Mouse (Mus musculus): ENCODE data around the gene Nudt19. TPM values are rescaled to one million over a fixed set of nuclear protein-coding genes. Genes with fewer than 3 reads are reported as not detected.
A peak's percentile ranks its signal among the peaks of the same experiment; 100 is the strongest.

The Nudt19 gene
- polyA plus RNA-seq, 1 experiment from 2014 or later: 102 TPM

DNA sequence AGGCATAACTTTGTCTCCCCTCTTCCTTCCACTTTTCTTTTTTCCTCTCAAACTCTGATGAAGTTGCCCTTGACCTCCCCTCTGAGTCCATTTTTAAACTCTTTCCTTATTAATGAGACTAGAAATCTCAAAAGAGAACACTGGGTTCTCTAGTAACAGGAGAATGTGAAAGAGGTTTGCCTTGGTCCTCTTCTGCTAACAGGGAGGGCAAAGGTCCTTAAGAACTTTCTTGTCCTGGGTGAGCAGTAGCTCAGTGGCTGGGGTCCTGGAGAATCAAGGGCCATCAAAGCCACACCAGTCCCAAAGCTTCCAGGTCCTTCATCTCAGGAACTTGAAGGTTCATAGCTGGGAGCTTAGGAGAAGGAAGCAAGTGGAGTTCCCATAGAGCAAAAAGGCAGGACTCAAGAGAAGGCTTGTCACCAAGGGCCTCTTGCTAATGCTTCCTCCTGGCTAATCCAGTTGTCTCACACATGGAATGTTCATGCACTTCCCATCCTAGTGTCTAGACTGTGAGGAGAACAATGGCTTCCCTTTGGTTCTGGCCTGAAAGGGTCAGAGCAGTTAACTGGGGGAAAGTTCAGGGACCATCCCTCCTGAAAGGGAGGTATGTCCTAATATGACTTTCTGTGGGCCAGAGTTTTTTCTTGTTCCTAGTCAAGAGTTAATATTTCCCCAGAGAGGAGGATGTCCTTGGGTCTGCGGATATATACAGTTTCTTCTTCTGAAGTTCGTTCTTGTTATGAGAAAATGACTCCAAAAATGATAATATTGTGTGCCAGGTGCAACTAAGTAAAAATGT, 8.2 kb upstream of the Nudt19 start:
- H3K4me1 ChIP-seq: peaks cover 46% of the 10 kb centered on the region
- ATAC-seq: no peak
- no peak overlapping the region; the same call in 1 of the 2 replicates for H3K27ac ChIP-seq
- H3K9ac ChIP-seq: no peak overlapping the region
- H3K36me3 ChIP-seq: no peaks in the 10 kb centered on the region
- no peaks in the 10 kb centered on the region for H3K9me3 ChIP-seq (replicated peaks)
- H3K4me2 ChIP-seq: no peak overlapping the region
- 0 out of 2 replicates have a peak, but pooled peaks cover 4% of the 10 kb centered on the region for H3K27me3 ChIP-seq (replicated peaks)
- 84% methylated on average over 2 of the region's 2 CpGs for WGBS (ENCODE audit: insufficient replicate concordance)
- no peak overlapping the region for H3K4me3 ChIP-seq

DNA sequence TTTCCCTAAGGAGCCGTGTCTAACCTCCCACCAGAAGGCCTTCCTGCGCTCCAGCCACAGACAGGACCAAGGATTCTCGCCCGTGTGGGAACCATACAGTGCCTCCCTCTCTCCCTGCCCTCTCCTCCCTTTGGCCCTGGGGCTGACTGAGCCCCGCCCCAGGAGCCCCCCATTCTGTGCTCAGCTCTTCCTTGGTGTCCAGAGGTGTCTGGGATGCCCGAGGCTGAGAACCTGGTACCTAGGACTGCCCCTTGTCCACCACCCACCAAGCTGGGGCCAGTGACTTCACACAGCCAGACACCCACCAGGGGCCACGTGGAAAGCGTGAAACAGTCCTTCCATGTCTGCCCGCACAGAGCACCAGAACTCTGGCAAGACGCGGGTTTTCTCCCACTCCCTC, 7.0 kb upstream of the Nudt19 start:
- peak overlapping the region; percentile 22; the same call in 1 of the 2 replicates for H3K9ac ChIP-seq
- no peaks in the 10 kb centered on the region for H3K36me3 ChIP-seq
- ATAC-seq: no peak
- peak overlapping the region; percentile 4; the same call in 1 of the 2 replicates for H3K4me2 ChIP-seq
- 63% methylated on average over 11 of the region's 11 CpGs for WGBS (ENCODE audit: insufficient replicate concordance)
- no peak overlapping the region for H3K4me3 ChIP-seq
- peaks cover 57% of the 10 kb centered on the region for H3K4me1 ChIP-seq
- H3K27me3 ChIP-seq (replicated peaks): 0 out of 2 replicates have a peak, but pooled peaks cover 4% of the 10 kb centered on the region
- H3K27ac ChIP-seq: peak overlapping the region; percentile 46; the same call in 1 of the 2 replicates
- H3K9me3 ChIP-seq (replicated peaks): no peaks in the 10 kb centered on the region

DNA sequence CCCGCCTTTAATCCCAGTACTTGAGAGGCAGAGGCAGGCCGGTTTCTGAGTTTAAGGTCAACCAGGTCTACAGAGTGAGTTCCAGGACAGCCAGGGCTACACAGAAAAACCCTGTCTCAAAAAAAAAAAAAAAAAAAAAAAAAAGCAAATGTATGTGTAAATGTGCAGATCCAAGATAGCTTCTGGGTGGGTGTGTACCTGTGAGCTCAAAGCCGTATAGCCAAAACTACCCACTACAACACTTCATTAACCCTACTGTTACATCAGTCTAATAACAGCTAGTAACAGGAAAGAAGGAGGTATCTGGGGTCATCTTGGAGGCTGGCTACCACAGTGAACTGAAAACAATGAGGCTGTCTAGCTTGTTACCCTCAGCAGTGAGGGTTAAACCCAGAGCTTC, 3.7 kb upstream of the Nudt19 start:
- 40% methylated on average over 3 of the region's 3 CpGs for WGBS (ENCODE audit: insufficient replicate concordance)
- no peaks in the 10 kb centered on the region for H3K27me3 ChIP-seq (replicated peaks)
- 0 out of 2 replicates have a peak overlapping the region, but pooled peaks have one; percentile 7 for H3K4me3 ChIP-seq
- peak overlapping the region; percentile 55 for H3K4me2 ChIP-seq
- peak overlapping the region; percentile 100 for H3K27ac ChIP-seq
- H3K9ac ChIP-seq: peak overlapping the region; percentile 70
- H3K36me3 ChIP-seq: no peaks in the 10 kb centered on the region
- H3K4me1 ChIP-seq: peaks cover 80% of the 10 kb centered on the region
- peak; percentile 64 for ATAC-seq
- H3K9me3 ChIP-seq (replicated peaks): no peaks in the 10 kb centered on the region

DNA sequence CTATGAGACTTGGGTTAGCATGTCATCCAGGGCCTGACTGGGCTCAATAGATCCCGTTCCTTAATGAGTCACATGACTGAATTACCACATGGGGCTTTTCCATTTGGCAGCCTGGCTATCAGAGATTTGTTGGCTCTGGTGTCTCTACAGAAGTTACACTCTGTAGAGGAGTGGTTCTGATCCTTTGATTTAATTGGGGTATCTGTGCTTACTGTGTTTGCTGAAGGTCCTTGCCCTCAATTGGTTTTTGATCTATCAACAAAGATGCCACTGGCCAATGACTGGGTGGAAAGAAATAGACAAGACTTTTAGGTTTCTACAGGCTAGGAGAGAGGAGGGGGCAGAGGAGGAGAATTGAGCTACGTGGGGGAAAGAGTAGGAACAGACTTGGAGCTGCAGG, 2.6 kb upstream of the Nudt19 start:
- Histone ChIP-seq H3K9ac (no peak overlapping the region; the same call in 1 of the 2 replicates), H3K4me1 (peaks cover 87% of the 10 kb centered on the region), H3K9me3 (replicated peaks) (no peaks in the 10 kb centered on the region), H3K36me3 (no peaks in the 10 kb centered on the region), H3K4me2 (no peak overlapping the region), H3K4me3 (no peak overlapping the region), H3K27ac (peak overlapping the region; percentile 100), H3K27me3 (replicated peaks) (no peaks in the 10 kb centered on the region)
- ATAC-seq: no peak
- WGBS (ENCODE audit: insufficient replicate concordance): 62% methylated on average over 2 of the region's 2 CpGs

DNA sequence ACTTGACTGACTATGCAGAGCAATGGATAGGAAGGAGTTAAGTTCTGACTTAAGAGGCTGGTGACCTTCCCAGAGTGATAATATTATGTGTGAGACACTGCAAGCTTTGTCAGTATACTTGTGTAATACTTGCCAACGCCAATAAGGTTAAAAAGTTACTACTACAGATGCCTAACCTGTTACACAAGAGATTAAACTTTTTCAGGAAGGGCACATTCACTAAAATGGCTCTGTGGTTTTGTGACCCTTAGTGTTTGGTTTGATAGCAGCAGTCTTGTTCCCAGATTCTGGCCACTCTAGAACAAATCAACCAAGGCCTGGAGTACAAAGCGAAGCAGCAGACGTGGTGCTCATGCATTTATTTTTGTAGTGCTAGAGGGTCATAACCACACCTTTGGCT, 1.5 kb upstream of the Nudt19 start:
- Histone ChIP-seq H3K9ac (peak overlapping the region; percentile 64), H3K27ac (peak overlapping the region; percentile 100), H3K4me1 (peaks cover 86% of the 10 kb centered on the region), H3K36me3 (peaks cover 7% of the 10 kb centered on the region), H3K4me3 (no peak overlapping the region), H3K4me2 (peak overlapping the region; percentile 94), H3K27me3 (replicated peaks) (no peaks in the 10 kb centered on the region), H3K9me3 (replicated peaks) (no peaks in the 10 kb centered on the region)
- no peak for ATAC-seq
- WGBS (ENCODE audit: insufficient replicate concordance): 17% methylated on average over 3 of the region's 3 CpGs

DNA sequence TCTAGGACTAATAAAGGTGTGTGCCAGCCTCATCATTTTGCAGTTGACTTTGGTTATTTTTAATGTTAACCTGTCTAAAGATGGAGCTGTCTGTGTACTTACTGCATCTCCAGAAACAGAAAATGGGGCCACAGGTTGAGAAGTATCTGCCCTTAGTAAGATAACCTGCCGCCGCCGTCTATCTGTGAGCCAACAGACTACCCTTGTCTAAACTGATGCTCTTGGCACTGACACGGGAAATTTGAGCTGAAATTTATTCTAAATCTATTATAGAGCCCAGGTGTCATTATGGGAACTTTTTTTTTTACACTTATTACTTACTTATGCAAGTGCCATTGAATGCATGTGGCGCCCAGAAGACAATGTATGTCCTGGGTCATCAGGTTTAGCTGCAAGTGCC, 801 bp upstream of the Nudt19 start:
- 24% methylated on average over 5 of the region's 5 CpGs for WGBS (ENCODE audit: insufficient replicate concordance)
- Histone ChIP-seq H3K9me3 (replicated peaks) (no peaks in the 10 kb centered on the region), H3K27me3 (replicated peaks) (no peaks in the 10 kb centered on the region), H3K4me1 (peaks cover 85% of the 10 kb centered on the region), H3K36me3 (peaks cover 11% of the 10 kb centered on the region), H3K4me3 (peak overlapping the region; percentile 87), H3K27ac (peak overlapping the region; percentile 100), H3K9ac (peak overlapping the region; percentile 99), H3K4me2 (peak overlapping the region; percentile 94)
- peak; percentile 63 for ATAC-seq

DNA sequence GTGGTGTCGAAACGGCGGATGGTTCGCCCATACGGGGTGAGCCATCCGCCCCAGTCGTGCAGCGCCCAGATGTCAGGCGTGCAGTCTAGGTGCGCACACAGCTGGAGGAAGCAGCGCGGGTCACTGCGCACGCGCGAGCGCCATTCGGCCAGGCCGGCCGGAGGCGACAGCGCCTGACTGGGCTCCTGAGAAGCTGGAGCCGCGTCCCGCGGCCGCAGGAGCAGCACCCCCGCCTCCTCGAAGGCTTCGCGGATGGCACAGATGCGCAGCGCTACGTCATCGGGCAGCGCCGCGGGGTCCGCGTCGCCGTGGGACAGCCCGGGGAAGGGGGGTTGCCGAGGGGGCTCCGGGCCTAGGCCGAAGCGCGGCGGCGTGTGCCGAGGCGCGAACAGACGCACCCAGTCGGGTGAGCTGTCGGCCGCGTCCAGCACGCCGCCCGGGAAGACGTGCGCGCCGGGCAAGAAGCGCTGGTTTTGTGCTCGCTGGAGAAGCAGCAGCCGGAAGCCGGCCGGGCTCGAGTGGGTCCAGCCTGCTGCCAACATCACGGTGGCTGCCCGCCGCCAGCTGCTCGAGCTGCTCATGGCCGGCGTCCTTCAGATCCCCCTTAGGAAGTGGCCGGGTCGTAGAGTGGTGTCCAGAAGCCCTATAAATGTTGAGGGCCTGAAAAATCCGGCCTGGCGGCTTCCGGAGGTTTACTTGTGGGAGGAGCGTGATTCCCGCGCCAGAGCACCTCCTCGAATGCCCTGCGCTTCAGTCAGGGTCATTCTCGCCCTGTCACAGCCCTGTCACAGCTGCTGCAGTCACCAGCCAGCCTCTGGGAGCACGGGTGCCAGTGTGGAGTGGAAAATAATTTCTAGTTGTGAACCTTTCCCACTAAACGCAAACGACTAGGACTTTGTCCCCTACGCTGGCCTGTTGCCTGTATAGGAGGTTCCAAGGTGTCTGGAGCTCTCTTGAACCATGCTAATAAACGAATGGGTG, 590 bp downstream of the Nudt19 start:
- Histone ChIP-seq H3K27me3 (replicated peaks) (no peaks in the 10 kb centered on the region), H3K9ac (peak overlapping the region; percentile 99), H3K9me3 (replicated peaks) (no peaks in the 10 kb centered on the region), H3K27ac (peak overlapping the region; percentile 100), H3K4me1 (peaks cover 85% of the 10 kb centered on the region), H3K4me3 (peak overlapping the region; percentile 87), H3K36me3 (peaks cover 24% of the 10 kb centered on the region), H3K4me2 (peak overlapping the region; percentile 94)
- peak; percentile 75 for ATAC-seq
- WGBS (ENCODE audit: insufficient replicate concordance): 1% methylated on average over 92 of the region's 93 CpGs

DNA sequence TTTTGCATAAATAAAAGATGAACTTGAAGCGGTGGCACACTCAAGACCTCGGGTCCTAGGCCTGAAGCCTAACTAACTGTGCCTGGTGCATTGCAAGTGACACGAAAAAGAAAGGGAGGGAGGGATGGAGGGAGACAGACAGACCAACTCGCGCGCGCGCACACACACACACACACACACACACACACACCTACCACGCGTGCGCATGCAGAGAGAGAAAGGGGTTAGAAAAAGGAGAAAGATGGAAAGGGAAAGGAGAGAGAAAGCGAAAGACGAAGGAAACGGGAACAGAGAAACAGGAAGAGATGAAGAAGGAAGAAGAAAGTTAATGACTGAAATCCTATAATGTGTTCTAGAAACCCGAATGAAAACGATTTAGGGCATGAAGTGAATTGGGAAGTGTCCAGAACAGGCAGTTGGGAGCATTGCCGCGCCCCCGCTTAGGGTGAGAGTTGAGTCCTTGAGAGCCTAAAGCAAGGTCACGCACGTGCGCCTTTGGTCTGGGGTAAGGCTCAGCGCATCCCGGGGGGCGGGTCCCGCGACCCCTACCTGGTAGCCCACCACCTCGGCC, 1.4 kb downstream of the Nudt19 start:
- Histone ChIP-seq H3K4me1 (peaks cover 77% of the 10 kb centered on the region), H3K9me3 (replicated peaks) (no peaks in the 10 kb centered on the region), H3K4me2 (peak overlapping the region; percentile 94), H3K36me3 (peaks cover 33% of the 10 kb centered on the region), H3K4me3 (peak overlapping the region; percentile 87), H3K9ac (peak overlapping the region; percentile 99), H3K27ac (peak overlapping the region; percentile 100), H3K27me3 (replicated peaks) (no peaks in the 10 kb centered on the region)
- peak; percentile 28 for ATAC-seq
- 4% methylated on average over 28 of the region's 28 CpGs for WGBS (ENCODE audit: insufficient replicate concordance)

DNA sequence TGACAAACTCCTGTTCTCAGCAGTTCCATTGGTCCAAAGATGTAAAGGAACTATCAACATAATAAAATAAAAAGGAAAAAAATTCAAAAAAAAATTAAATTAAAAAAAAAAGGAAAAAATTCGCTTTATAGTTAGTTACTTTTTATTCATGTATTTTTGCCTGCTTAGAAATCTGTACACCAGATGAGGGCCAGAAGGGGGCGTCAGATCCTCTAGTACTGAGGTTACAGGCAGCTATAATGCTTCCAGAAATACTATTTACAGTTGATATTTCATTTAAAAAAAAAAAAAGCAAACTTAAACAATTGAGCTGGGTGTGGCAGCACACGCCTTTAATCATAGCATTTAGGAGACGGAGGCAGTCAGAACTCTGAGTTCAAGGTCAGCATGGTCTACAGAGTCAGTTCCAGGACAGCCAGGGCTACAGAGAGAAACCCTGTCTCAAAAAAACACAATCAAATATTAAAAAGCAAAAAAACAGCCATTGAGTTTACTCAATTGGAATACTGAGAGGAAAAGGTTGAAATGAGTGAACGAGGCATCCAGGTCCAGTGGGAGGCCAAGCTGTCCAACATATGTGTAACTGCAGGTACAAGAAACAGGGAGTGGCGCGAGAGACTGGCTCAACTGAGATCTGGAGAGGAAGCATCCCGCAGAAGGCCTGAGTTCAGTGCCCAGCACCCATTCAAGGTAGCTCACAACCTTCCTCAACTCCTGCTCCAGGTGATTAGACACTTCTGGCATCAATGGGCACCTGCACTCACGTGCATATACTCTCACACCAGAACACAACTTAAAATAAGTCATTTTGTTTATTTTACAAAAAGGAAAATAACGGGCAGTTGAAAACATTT, 2.1 kb downstream of the Nudt19 start:
- peak overlapping the region; percentile 99 for H3K9ac ChIP-seq
- peak overlapping the region; percentile 100 for H3K27ac ChIP-seq
- no peaks in the 10 kb centered on the region for H3K27me3 ChIP-seq (replicated peaks)
- H3K9me3 ChIP-seq (replicated peaks): no peaks in the 10 kb centered on the region
- peaks cover 40% of the 10 kb centered on the region for H3K36me3 ChIP-seq
- no peak for ATAC-seq
- peak overlapping the region; percentile 94 for H3K4me2 ChIP-seq
- peak overlapping the region; percentile 87 for H3K4me3 ChIP-seq
- WGBS (ENCODE audit: insufficient replicate concordance): 33% methylated on average over 10 of the region's 10 CpGs
- peaks cover 70% of the 10 kb centered on the region for H3K4me1 ChIP-seq

DNA sequence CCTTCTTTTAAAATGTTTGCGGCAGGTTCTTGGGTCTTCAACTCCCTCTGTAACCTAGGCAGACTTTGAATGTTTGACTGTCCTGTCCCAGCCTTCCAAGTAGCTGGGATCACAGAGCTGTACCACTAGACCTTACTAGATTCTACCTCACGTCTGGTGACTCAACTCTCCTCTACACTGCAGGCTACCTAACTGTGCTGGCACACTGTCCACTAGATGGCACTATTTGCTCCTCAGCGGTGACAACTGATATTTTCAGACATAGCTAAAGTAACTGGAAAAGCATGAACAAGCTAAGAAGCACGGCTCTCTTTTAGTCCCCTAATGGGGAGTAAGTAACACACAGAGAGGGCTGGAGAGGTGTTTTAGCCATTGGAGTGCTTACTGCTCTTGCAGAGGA, 10.2 kb downstream of the Nudt19 start:
- Histone ChIP-seq H3K9me3 (replicated peaks) (no peaks in the 10 kb centered on the region), H3K4me1 (peaks cover 3% of the 10 kb centered on the region; the same call in 1 of the 2 replicates), H3K36me3 (peaks cover 53% of the 10 kb centered on the region), H3K27me3 (replicated peaks) (no peaks in the 10 kb centered on the region), H3K9ac (no peak overlapping the region), H3K27ac (no peak overlapping the region), H3K4me3 (no peak overlapping the region), H3K4me2 (no peak overlapping the region)
- peak; percentile 69; the same call in 1 of the 2 replicates for ATAC-seq
- 34% methylated on average over 4 of the region's 4 CpGs for WGBS (ENCODE audit: insufficient replicate concordance)

DNA sequence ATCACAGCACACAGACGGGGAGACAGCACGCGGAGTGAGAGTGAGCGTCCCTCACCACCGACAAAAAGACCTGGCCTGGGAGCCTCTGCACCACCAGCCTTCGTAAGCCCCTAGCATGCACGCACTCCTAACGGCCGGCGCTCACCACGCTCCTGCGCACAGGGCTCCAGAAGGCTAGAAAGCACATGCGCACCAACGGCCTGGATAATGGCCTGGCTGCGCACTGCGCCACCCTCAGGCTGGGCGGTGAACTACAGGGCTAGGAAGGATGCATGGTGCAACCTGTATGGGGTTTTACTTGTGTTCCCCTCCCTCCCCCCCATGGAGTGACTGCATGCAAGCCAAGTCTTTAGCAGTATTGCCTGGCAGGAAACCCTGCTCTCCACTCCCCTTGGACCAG, 18.5 kb downstream of the Nudt19 start, which contains the start of gene Tdrd12:
TSS of gene Tdrd12 (minus strand) at position 184 of the 400 bp plus-strand sequence.
- H3K27ac ChIP-seq: no peak within 1 kb of the TSS
- no peak for ATAC-seq
- no peaks in the 10 kb centered on the region for H3K9me3 ChIP-seq (replicated peaks)
- no peak within 1 kb of the TSS for H3K4me2 ChIP-seq
- H3K27me3 ChIP-seq (replicated peaks): no peaks in the 10 kb centered on the region
- no peaks in the 10 kb centered on the region for H3K36me3 ChIP-seq
- 84% methylated on average over 17 of the region's 17 CpGs for WGBS (ENCODE audit: insufficient replicate concordance)
- H3K4me3 ChIP-seq: no peak within 1 kb of the TSS
- H3K9ac ChIP-seq: no peak within 1 kb of the TSS
- H3K4me1 ChIP-seq: no peaks in the 10 kb centered on the region
